In genomic region chr15:32281374-32281773, GRCm38 (mm10) we compare ENCODE assay signal across 13 mouse cellular contexts. TPM values are rescaled to one million over a fixed set of nuclear protein-coding genes. Genes with fewer than 3 reads are reported as not detected.
DNase-seq lines count a peak whose midpoint lies in the region; ATAC-seq and TF ChIP-seq lines count a peak whose summit lies in the region.
"Had no signal": no experiment of that assay in that cellular context is flagged by ENCODE, and none has a peak within 500 bp of the region (broad histone marks: within the 10 kb centered on the region; RNA-seq: fewer than 3 reads in every experiment).

No protein-coding gene starts in this region.

- no peak for DNase-seq in gastrocnemius, adult 2 months
- DNase-seq in gastrocnemius, adult 8-10 months (ENCODE audit: low spot score in 2 of 2): no peak
- DNase-seq in kidney, postnatal 14 days: peak; percentile 34
- peak; percentile 72 for DNase-seq in brain, adult 2 months (ENCODE audit: low read depth, low spot score)
- peak; percentile 40 for DNase-seq in lung, postnatal 36 days
- no peak for DNase-seq in spleen, postnatal 10 days (ENCODE audit: low spot score in 2 of 2)
- DNase-seq: thymus, postnatal 14 days had no signal

- no peak for ATAC-seq in kidney, embryonic 15.5 days (replicated peaks; ENCODE audit: low FRiP score)
- ATAC-seq: activated CD4-positive, CD25-positive, alpha-beta regulatory T cell, adult 4 months had no signal

- H3K27me3 ChIP-seq in kidney, embryonic 15.5 days: no peaks in the 10 kb centered on the region
- H3K27me3 ChIP-seq: embryonic facial prominence, embryonic 13.5 days had no signal

- 79% methylated on average over 4 of the region's 4 CpGs for WGBS in kidney, embryonic 15.5 days

- H3K36me3 ChIP-seq in kidney, embryonic 15.5 days: no peaks in the 10 kb centered on the region
- H3K36me3 ChIP-seq: embryonic facial prominence, embryonic 13.5 days had no signal

- H3K9me3 ChIP-seq in kidney, embryonic 15.5 days (replicated peaks): no peaks in the 10 kb centered on the region
- H3K9me3 ChIP-seq: embryonic facial prominence, embryonic 13.5 days had no signal

- TF ChIP-seq CTCF in gastrocnemius, adult 2 months (IDR thresholded peaks at IDR 0.05): no peak

- peak overlapping the region; percentile 38; the same call in 1 of the 2 replicates for H3K27ac ChIP-seq in gastrocnemius, adult 2 months
- H3K27ac ChIP-seq in kidney, embryonic 15.5 days: no peak overlapping the region
- H3K27ac ChIP-seq: embryonic facial prominence, embryonic 13.5 days had no signal

- intact Hi-C loops in gastrocnemius, adult 2 months (cut with DNase I): no loop called here

- peaks cover 7% of the 10 kb centered on the region; the same call in 1 of the 2 replicates for H3K4me1 ChIP-seq in kidney, embryonic 15.5 days

- no peak overlapping the region for H3K9ac ChIP-seq in kidney, embryonic 15.5 days
- H3K9ac ChIP-seq: embryonic facial prominence, embryonic 13.5 days had no signal

- no peak overlapping the region for H3K4me3 ChIP-seq in gastrocnemius, adult 2 months
- H3K4me3 ChIP-seq in kidney, embryonic 15.5 days (replicated peaks): no peak overlapping the region
- H3K4me3 ChIP-seq: embryonic facial prominence, embryonic 13.5 days had no signal

- no peak overlapping the region for H3K4me2 ChIP-seq in kidney, embryonic 15.5 days
- H3K4me2 ChIP-seq: embryonic facial prominence, embryonic 13.5 days; liver, embryonic 11.5 days had no signal

RNA-seq across cellular contexts. Expression of gene Sema5a, which starts 36.8 kb away (rescaled TPM):
- 1 to 10 TPM; 1.4 to 3.1 TPM for total RNA-seq in gastrocnemius, adult 2 months (2021)
- total RNA-seq in gastrocnemius, adult 8-10 months (2022): 1 to 10 TPM; 1.2 to 2.3 (median 1.9) TPM
- 25.2 and 26.3 TPM in 2 replicates for polyA plus RNA-seq in kidney, embryonic 15.5 days (2015; fragmentation: Nextera tagmentation; extraction: Ambion mirVana)
- total RNA-seq: megakaryocyte-erythroid progenitor cell, adult 5-6 weeks; MEL had no signal
- polyA plus RNA-seq: activated CD4-positive, CD25-positive, alpha-beta regulatory T cell, adult 4 months had no signal

Comparison
In these comparisons a context has a peak if more than half of its experiments do, and no peak if none do; other contexts are left out.
1. DNase-seq: peak in kidney, postnatal 14 days (single experiment), brain, adult 2 months (single experiment) and lung, postnatal 36 days (single experiment); none in gastrocnemius, adult 2 months (single experiment), gastrocnemius, adult 8-10 months (0 of 2) and spleen, postnatal 10 days (0 of 2).